Mouse (Mus musculus): ENCODE data around the gene Ms4a4d.
"Not testable (repeated sequence)": the region's sequence is repeated elsewhere in the genome, so short reads cannot be mapped to it uniquely, and the experiment has no call there.

The Ms4a4d gene

GRCm38 (mm10) chr19:11536593-11536992, at the start of gene Ms4a4d:
Ms4a4d (plus strand) TSS chr19:11536801.
- peak; percentile 21 for DNase-seq (ENCODE audit: low spot score)

GRCm38 (mm10) chr19:11491406-11492189, 45.0 kb upstream of the Ms4a4d start:
- DNase-seq (ENCODE audit: low spot score): no peak

GRCm38 (mm10) chr19:11492671-11493070, 43.9 kb upstream of the Ms4a4d start:
- DNase-seq (ENCODE audit: low spot score): no peak

GRCm38 (mm10) chr19:11494519-11494918, 42.1 kb upstream of the Ms4a4d start:
- DNase-seq (ENCODE audit: low spot score): no peak

- DNase-seq (ENCODE audit: low spot score): no peak
These were observed 40.2 kb upstream of the Ms4a4d start for GRCm38 (mm10) chr19:11496361-11496760.

GRCm38 (mm10) chr19:11497300-11497699, 39.3 kb upstream of the Ms4a4d start:
- DNase-seq (ENCODE audit: low spot score): not testable (repeated sequence)

GRCm38 (mm10) chr19:11500796-11501195, 35.8 kb upstream of the Ms4a4d start:
- no peak for DNase-seq (ENCODE audit: low spot score)

- DNase-seq (ENCODE audit: low spot score): no peak
These were observed 35.3 kb upstream of the Ms4a4d start for GRCm38 (mm10) chr19:11501326-11501725.

- DNase-seq (ENCODE audit: low spot score): no peak
These were observed 31.7 kb upstream of the Ms4a4d start for GRCm38 (mm10) chr19:11504857-11505256.

- DNase-seq (ENCODE audit: low spot score): no peak
These were observed 23.1 kb upstream of the Ms4a4d start for GRCm38 (mm10) chr19:11513458-11513857.

GRCm38 (mm10) chr19:11516246-11516645, 20.4 kb upstream of the Ms4a4d start, which contains the start of gene Ms4a6b:
Ms4a6b (plus strand) TSS chr19:11516512.
- no peak for DNase-seq (ENCODE audit: low spot score)

- DNase-seq (ENCODE audit: low spot score): no peak
These were observed 19.8 kb upstream of the Ms4a4d start for GRCm38 (mm10) chr19:11516845-11517244.

- DNase-seq (ENCODE audit: low spot score): not testable (repeated sequence)
These were observed 19.2 kb upstream of the Ms4a4d start for GRCm38 (mm10) chr19:11517373-11517772.

- DNase-seq (ENCODE audit: low spot score): not testable (repeated sequence)
These were observed 18.2 kb upstream of the Ms4a4d start for GRCm38 (mm10) chr19:11518356-11518755.

GRCm38 (mm10) chr19:11520146-11520545, 16.5 kb upstream of the Ms4a4d start:
- DNase-seq (ENCODE audit: low spot score): no peak

GRCm38 (mm10) chr19:11533421-11533820, 3.2 kb upstream of the Ms4a4d start:
- DNase-seq (ENCODE audit: low spot score): no peak

GRCm38 (mm10) chr19:11533888-11534445, 2.6 kb upstream of the Ms4a4d start:
- DNase-seq (ENCODE audit: low spot score): peak; percentile 6

- DNase-seq (ENCODE audit: low spot score): no peak
These were observed 735 bp downstream of the Ms4a4d start for GRCm38 (mm10) chr19:11537336-11537735.

GRCm38 (mm10) chr19:11540166-11540821, 3.7 kb downstream of the Ms4a4d start:
- not testable (repeated sequence) for DNase-seq (ENCODE audit: low spot score)

GRCm38 (mm10) chr19:11544383-11544782, 7.8 kb downstream of the Ms4a4d start:
- DNase-seq (ENCODE audit: low spot score): not testable (repeated sequence)

GRCm38 (mm10) chr19:11547911-11548310, 11.3 kb downstream of the Ms4a4d start:
- DNase-seq (ENCODE audit: low spot score): no peak

GRCm38 (mm10) chr19:11554726-11555125, 18.1 kb downstream of the Ms4a4d start:
- DNase-seq (ENCODE audit: low spot score): no peak

- DNase-seq (ENCODE audit: low spot score): not testable (repeated sequence)
These were observed 23.0 kb downstream of the Ms4a4d start for GRCm38 (mm10) chr19:11559560-11559959.
